Comparison of ENCODE assay signal across 17 mouse cellular contexts in genomic region chr6:93281530-93281929, GRCm38 (mm10).
"Had no signal": no experiment of that assay in that cellular context is flagged by ENCODE, and none has a peak within 500 bp of the region (broad histone marks: within the 10 kb centered on the region; RNA-seq: fewer than 3 reads in every experiment).

No protein-coding gene starts in this region.

- DNase-seq: lung, embryonic 14.5 days; lung, postnatal 10 days; lung, postnatal 4 days; midbrain, embryonic 14.5 days; right cerebral cortex, adult 18-20 months; right cerebral cortex, postnatal 25 days; right cerebral cortex, postnatal 4 days; spleen, adult 18-20 months; thymus, adult 18-20 months; thymus, postnatal 14 days; thymus, postnatal 36 days had no signal

- H3K4me2 ChIP-seq: lung, embryonic 14.5 days; midbrain, embryonic 12.5 days; neural tube, embryonic 13.5 days; neural tube, embryonic 15.5 days had no signal

- ATAC-seq: midbrain, embryonic 16.5 days had no signal

- H3K9me3 ChIP-seq: midbrain, embryonic 10.5 days; midbrain, embryonic 12.5 days; neural tube, embryonic 13.5 days; neural tube, embryonic 15.5 days had no signal

- H3K27ac ChIP-seq: midbrain, embryonic 10.5 days; midbrain, embryonic 12.5 days; neural tube, embryonic 13.5 days; neural tube, embryonic 15.5 days had no signal

- H3K4me3 ChIP-seq: midbrain, embryonic 10.5 days; midbrain, embryonic 12.5 days; myocyte; neural tube, embryonic 13.5 days; neural tube, embryonic 15.5 days had no signal

- H3K27me3 ChIP-seq: midbrain, embryonic 12.5 days; neural tube, embryonic 13.5 days; neural tube, embryonic 15.5 days had no signal

- H3K9ac ChIP-seq: lung, embryonic 14.5 days; midbrain, embryonic 12.5 days; neural tube, embryonic 13.5 days; neural tube, embryonic 15.5 days had no signal

- H3K36me3 ChIP-seq: midbrain, embryonic 10.5 days; midbrain, embryonic 12.5 days; neural tube, embryonic 13.5 days; neural tube, embryonic 15.5 days had no signal

- H3K4me1 ChIP-seq: neural tube, embryonic 13.5 days; neural tube, embryonic 15.5 days had no signal
